Mouse (Mus musculus): Measurements from ENCODE around the gene Pkhd1. TPM values are rescaled to one million over a fixed set of nuclear protein-coding genes. Genes with fewer than 3 reads are reported as not detected.

Gene Pkhd1
- polyA plus RNA-seq (2012; rRNA removed) = 0.28 and 0.38 TPM in 2 replicates

GRCm38 (mm10) chr1:20617849-20618530, at the start of gene Pkhd1:
Gene Pkhd1 (minus strand): TSS chr1:20618064.

Other genes starting within 250 kb of the Pkhd1 start
- not detected in 2 replicates for gene Il17a, start 112.8 kb upstream of the Pkhd1 start, polyA plus RNA-seq (2012; rRNA removed)
- 0.07 and 0.12 TPM in 2 replicates for gene Il17f, start 172.6 kb upstream of the Pkhd1 start, polyA plus RNA-seq (2012; rRNA removed)
- 44.7 and 47.3 TPM in 2 replicates for gene Mcm3, start 202.2 kb upstream of the Pkhd1 start, polyA plus RNA-seq (2012; rRNA removed)

Data from liver, embryonic 18 days (tissue).